Mouse (Mus musculus) gastrocnemius, postnatal 36 days (tissue): Measurements from ENCODE around the gene Tmem186. TPM values are rescaled to one million over a fixed set of nuclear protein-coding genes. Genes with fewer than 3 reads are reported as not detected.

Experiments
- DNase-seq, 2 experiments: peaks; one replicate each; pipeline ENCODE4 v3.0.0; 2022
- intact Hi-C: fragments of 180-260 bp; cut with DNase I; formaldehyde crosslinking; loops from one replicate; pipeline ENCODE4 v1.15.1; 2025
- total RNA-seq, 2 experiments: library from RNA; stranded (reverse); gene quantifications; 2 replicates each; pipeline ENCODE4 v1.2.3; 2021

Gene Tmem186
- total RNA-seq, 2 experiments from 2014 or later, result 8.9 to 12.5 TPM

GRCm38 (mm10) chr16:8669432-8669831 lies 31.9 kb upstream of the Tmem186 start:
- intact Hi-C loops, result no loop called here
- DNase-seq, result no peak

GRCm38 (mm10) chr16:8668386-8668785 lies 30.9 kb upstream of the Tmem186 start:
- no peak for DNase-seq
- intact Hi-C loops, result no loop called here

GRCm38 (mm10) chr16:8667814-8668213 lies 30.3 kb upstream of the Tmem186 start:
- DNase-seq, result no peak
- intact Hi-C loops, result no loop called here

GRCm38 (mm10) chr16:8667261-8667660 lies 29.7 kb upstream of the Tmem186 start:
- no peak for DNase-seq
- intact Hi-C loops, result no loop called here

GRCm38 (mm10) chr16:8666452-8666851 lies 28.9 kb upstream of the Tmem186 start:
- peak in 1 of 2 experiments; percentile 44 for DNase-seq
- intact Hi-C loops, result no loop called here

GRCm38 (mm10) chr16:8665367-8665766 lies 27.9 kb upstream of the Tmem186 start:
- DNase-seq, result no peak
- intact Hi-C loops, result no loop called here

GRCm38 (mm10) chr16:8663606-8664539 lies 26.4 kb upstream of the Tmem186 start:
- no peak for DNase-seq
- intact Hi-C loops, result no loop called here

- intact Hi-C loops, result no loop called here
These were observed 25.5 kb upstream of the Tmem186 start for GRCm38 (mm10) chr16:8663022-8663421.

GRCm38 (mm10) chr16:8658764-8659163 lies 21.3 kb upstream of the Tmem186 start:
- intact Hi-C loops, result no loop called here
- no peak for DNase-seq

More at GRCm38 (mm10) chr16:8663022-8663421, 25.5 kb upstream of the Tmem186 start:
- no peak for DNase-seq

- no peak for DNase-seq
- intact Hi-C loops, result no loop called here
These were observed 20.8 kb upstream of the Tmem186 start for GRCm38 (mm10) chr16:8658349-8658748.

- intact Hi-C loops, result no loop called here
These were observed 18.7 kb upstream of the Tmem186 start for GRCm38 (mm10) chr16:8656256-8656655.

GRCm38 (mm10) chr16:8655599-8655998 lies 18.1 kb upstream of the Tmem186 start:
- intact Hi-C loops, result no loop called here

More at GRCm38 (mm10) chr16:8656256-8656655, 18.7 kb upstream of the Tmem186 start:
- DNase-seq, result no peak

GRCm38 (mm10) chr16:8655108-8655507 lies 17.6 kb upstream of the Tmem186 start:
- intact Hi-C loops, result no loop called here

More at GRCm38 (mm10) chr16:8655599-8655998, 18.1 kb upstream of the Tmem186 start:
- no peak for DNase-seq

GRCm38 (mm10) chr16:8650007-8650406 lies 12.5 kb upstream of the Tmem186 start:
- intact Hi-C loops, result no loop called here
- no peak for DNase-seq

More at GRCm38 (mm10) chr16:8655108-8655507, 17.6 kb upstream of the Tmem186 start:
- DNase-seq, result no peak

- intact Hi-C loops, result no loop called here
- DNase-seq, result no peak
These were observed 8.0 kb upstream of the Tmem186 start for GRCm38 (mm10) chr16:8645546-8645945.

GRCm38 (mm10) chr16:8643855-8644254 lies 6.3 kb upstream of the Tmem186 start:
- intact Hi-C loops, result loop anchor here (2.0 kb wide), 1 partner anchor 29 kb away; the partner anchor contains the start of gene Carhsp1
- DNase-seq, result peak in 1 of 2 experiments; percentile 27

- DNase-seq, result no peak
- intact Hi-C loops, result loop anchor here (5.0 kb wide), 1 partner anchor 147 kb away; no protein-coding TSS in a partner anchor
These were observed 2.1 kb upstream of the Tmem186 start for GRCm38 (mm10) chr16:8639466-8640191.

GRCm38 (mm10) chr16:8638131-8638530 lies 619 bp upstream of the Tmem186 start:
- no peak for DNase-seq
- intact Hi-C loops, result loop anchor here (5.0 kb wide), 1 partner anchor 146 kb away; no protein-coding TSS in a partner anchor

GRCm38 (mm10) chr16:8636867-8637216 lies 670 bp downstream of the Tmem186 start:
- intact Hi-C loops, result loop anchor here (5.0 kb wide), 1 partner anchor 145 kb away; no protein-coding TSS in a partner anchor
- DNase-seq, result no peak

GRCm38 (mm10) chr16:8631428-8631827 lies 6.1 kb downstream of the Tmem186 start:
- intact Hi-C loops, result no loop called here
- no peak for DNase-seq

- intact Hi-C loops, result no loop called here
- no peak for DNase-seq
These were observed 7.1 kb downstream of the Tmem186 start for GRCm38 (mm10) chr16:8630419-8630818.
